Mouse (Mus musculus) ES-E14 (cell line): ENCODE results near the gene Cep70. TPM values are rescaled to one million over a fixed set of nuclear protein-coding genes. Genes with fewer than 3 reads are reported as not detected.

Experiments used
- DNase-seq: peaks from one replicate; pipeline ENCODE4 v3.0.0-alpha.2; 2013; ENCODE audit warnings: low read depth, low spot score
- H3K27ac ChIP-seq: 2 replicates; pipeline ENCODE4 v1.5.1; 2012; ENCODE audit warnings: low read depth, mild to moderate bottlenecking, low read length, moderate library complexity, mixed read lengths; ENCODE audit not compliant: poor library complexity, insufficient read depth, severe bottlenecking
- H3K36me3 ChIP-seq: 2 replicates; pipeline ENCODE4 v1.6.1; 2012; ENCODE audit warnings: mild to moderate bottlenecking, low read length, moderate library complexity, mixed read lengths; ENCODE audit not compliant: control insufficient read depth, poor library complexity, insufficient read depth, severe bottlenecking
- H3K4me1 ChIP-seq, 2 experiments: fragments of 150-350 bp in 1 of 2; sonication (generic) in 1 of 2; 2 replicates each; pipeline ENCODE4 v1.6.1; 2012; ENCODE audit warnings: low read length in 2 of 2, mild to moderate bottlenecking in 1 of 2, mixed read lengths in 1 of 2; ENCODE audit not compliant: control insufficient read depth in 2 of 2, insufficient read depth in 2 of 2, poor library complexity in 1 of 2
- H3K4me3 ChIP-seq, 2 experiments: fragments of 150-350 bp in 1 of 2; sonication (generic) in 1 of 2; 2 replicates each; pipeline ENCODE4 v1.5.1; 2012; ENCODE audit warnings: low read length in 2 of 2, low read depth in 1 of 2, mild to moderate bottlenecking in 1 of 2, mixed read lengths in 1 of 2; ENCODE audit not compliant: insufficient read depth in 1 of 2, poor library complexity in 1 of 2, severe bottlenecking in 1 of 2
- H3K9ac ChIP-seq: 2 replicates; pipeline ENCODE4 v1.6.1; 2012; ENCODE audit warnings: low read depth, mild to moderate bottlenecking, low read length, mixed read lengths; ENCODE audit not compliant: poor library complexity, insufficient read depth, severe bottlenecking
- H3K9me3 ChIP-seq: fragments of 150-350 bp; sonication (generic); 2 replicates; pipeline ENCODE4 v1.6.1; 2012; ENCODE audit warnings: low read depth, mild to moderate bottlenecking, low read length; ENCODE audit not compliant: control insufficient read depth, insufficient read depth
- CHD2 ChIP-seq: IDR thresholded peaks from 2 replicates; pipeline ENCODE4 v1.6.1; 2014; ENCODE audit warnings: mild to moderate bottlenecking, low read depth, low read length, inconsistent platforms
- HCFC1 ChIP-seq: IDR thresholded peaks from 2 replicates; pipeline ENCODE4 v1.6.1; 2012; ENCODE audit warnings: low read length, inconsistent platforms, borderline replicate concordance; ENCODE audit not compliant: insufficient read depth
- MAFK ChIP-seq: IDR thresholded peaks from 2 replicates; pipeline ENCODE4 v1.6.1; 2014; ENCODE audit warnings: mild to moderate bottlenecking, low read depth, low read length, inconsistent platforms; ENCODE audit not compliant: insufficient read depth
- ZC3H11A ChIP-seq: IDR thresholded peaks from 2 replicates; pipeline ENCODE4 v1.6.1; 2012; ENCODE audit warnings: low read depth, mild to moderate bottlenecking, inconsistent platforms, low read length, borderline replicate concordance
- ZNF384 ChIP-seq: IDR thresholded peaks from 2 replicates; pipeline ENCODE4 v1.6.1; 2012; ENCODE audit warnings: low read depth, low read length, inconsistent platforms
- in situ Hi-C, 2 experiments: fragments of 600-800 bp; cut with MboI; formaldehyde crosslinking; loops; one replicate each; pipeline ENCODE4 v1.15.1; 2025; ENCODE audit warnings: low sequenced_read_pairs in 2 of 2, inconsistent platforms in 1 of 2; ENCODE audit not compliant: unreplicated experiment in 2 of 2
- total RNA-seq: library from RNA; depleted of rRNA; stranded (reverse); fragments of 300-350 nt; gene quantifications from 2 replicates; pipeline ENCODE4 v1.2.3, GENCODE M21; 2012

Cep70 gene
- total RNA-seq, 1 experiment = 22.2 TPM

- in situ Hi-C loops = no loop called here
- H3K36me3 ChIP-seq = no peaks in the 10 kb centered on the region
- TF ChIP-seq HCFC1 (no peak), CHD2 (no peak), MAFK (no peak), ZNF384 (no peak), ZC3H11A (no peak)
- H3K27ac ChIP-seq = no peak overlapping the region
- no peak overlapping the region for H3K9ac ChIP-seq
- DNase-seq = no peak
- H3K9me3 ChIP-seq = no peaks in the 10 kb centered on the region
- H3K4me3 ChIP-seq = no peak overlapping the region
- H3K4me1 ChIP-seq = peaks cover 0 to 6% of the 10 kb centered on the region in 2 experiments; a peak in 1 of 4 replicates
These were observed 93.4 kb downstream of the Cep70 start for GRCm38 (mm10) chr9:99336538-99336937.

GRCm38 (mm10) chr9:99338293-99338692 is 95.1 kb downstream of the Cep70 start:
- Histone ChIP-seq H3K4me3 (no peak overlapping the region), H3K36me3 (no peaks in the 10 kb centered on the region), H3K4me1 (peaks cover 0 to 6% of the 10 kb centered on the region in 2 experiments; a peak in 1 of 4 replicates), H3K9ac (no peak overlapping the region), H3K9me3 (no peaks in the 10 kb centered on the region), H3K27ac (no peak overlapping the region)
- no peak for DNase-seq
- in situ Hi-C loops = no loop called here
- TF ChIP-seq ZC3H11A (no peak), ZNF384 (no peak), HCFC1 (no peak), MAFK (no peak), CHD2 (no peak)

- TF ChIP-seq ZC3H11A (peak; percentile 42; the same call in 1 of the 2 replicates), MAFK (no peak)
- in situ Hi-C loops = no loop called here
These were observed 96.0 kb downstream of the Cep70 start for GRCm38 (mm10) chr9:99339182-99339581.

GRCm38 (mm10) chr9:99340126-99340525 is 97.0 kb downstream of the Cep70 start:
- H3K27ac ChIP-seq = no peak overlapping the region
- in situ Hi-C loops = no loop called here

More at GRCm38 (mm10) chr9:99339182-99339581, 96.0 kb downstream of the Cep70 start:
- H3K9me3 ChIP-seq = no peaks in the 10 kb centered on the region
- no peak overlapping the region for H3K9ac ChIP-seq
- H3K4me1 ChIP-seq = peaks cover 0 to 6% of the 10 kb centered on the region in 2 experiments; a peak in 1 of 4 replicates
- DNase-seq = peak; percentile 40
- H3K4me3 ChIP-seq = no peak overlapping the region
- H3K27ac ChIP-seq = no peak overlapping the region
- no peaks in the 10 kb centered on the region for H3K36me3 ChIP-seq

GRCm38 (mm10) chr9:99341600-99341999 is 98.4 kb downstream of the Cep70 start:
- Histone ChIP-seq H3K27ac (no peak overlapping the region), H3K36me3 (no peaks in the 10 kb centered on the region), H3K9ac (no peak overlapping the region), H3K9me3 (no peaks in the 10 kb centered on the region), H3K4me3 (no peak overlapping the region), H3K4me1 (peaks cover 0 to 6% of the 10 kb centered on the region in 2 experiments; a peak in 1 of 4 replicates)
- in situ Hi-C loops = no loop called here
- DNase-seq = no peak
- TF ChIP-seq CHD2 (no peak), MAFK (no peak), ZC3H11A (no peak), ZNF384 (no peak)

More at GRCm38 (mm10) chr9:99340126-99340525, 97.0 kb downstream of the Cep70 start:
- H3K9me3 ChIP-seq = no peaks in the 10 kb centered on the region
- TF ChIP-seq CHD2 (no peak), MAFK (no peak), HCFC1 (no peak), ZNF384 (no peak), ZC3H11A (no peak)
- H3K4me1 ChIP-seq = peaks cover 0 to 6% of the 10 kb centered on the region in 2 experiments; a peak in 1 of 4 replicates
- no peak for DNase-seq
- H3K9ac ChIP-seq = no peak overlapping the region
- H3K4me3 ChIP-seq = no peak overlapping the region
- H3K36me3 ChIP-seq = no peaks in the 10 kb centered on the region
